Mouse (Mus musculus): ENCODE measurements around the gene Zbed4. TPM values are rescaled to one million over a fixed set of nuclear protein-coding genes. Genes with fewer than 3 reads are reported as not detected.
"Not testable (repeated sequence)": the region's sequence is repeated elsewhere in the genome, so short reads cannot be mapped to it uniquely, and the experiment has no call there.

Zbed4 gene
- polyA plus RNA-seq, 1 experiment from 2014 or later, result 13.4 TPM

- H3K36me3 ChIP-seq (ENCODE audit: control insufficient read depth, insufficient read depth, low read length), result no peaks in the 10 kb centered on the region
- H3K27me3 ChIP-seq (ENCODE audit: control insufficient read depth, insufficient read depth, low read length), result no peaks in the 10 kb centered on the region
- no peak overlapping the region for H3K9ac ChIP-seq (ENCODE audit: low read length)
- no peak overlapping the region for H3K4me3 ChIP-seq (ENCODE audit: control insufficient read depth in 1 of 2, insufficient read depth in 1 of 2, low read depth in 1 of 2, low read length in 2 of 2)
- no peak for ATAC-seq (ENCODE audit: insufficient number of reproducible peaks, insufficient read depth, low FRiP score, low read depth)
- no peaks in the 10 kb centered on the region for H3K9me3 ChIP-seq (ENCODE audit: control insufficient read depth, low read length)
- no peak overlapping the region for H3K27ac ChIP-seq (replicated peaks in 1 of 2; ENCODE audit: control insufficient read depth in 1 of 2, insufficient read depth in 1 of 2, low read depth in 2 of 2, low read length in 2 of 2)
- 80% methylated on average over 4 of the region's 4 CpGs for WGBS
- H3K4me2 ChIP-seq (ENCODE audit: low read length), result no peak overlapping the region
- no peaks in the 10 kb centered on the region for H3K4me1 ChIP-seq (ENCODE audit: control insufficient read depth in 2 of 2, insufficient read depth in 2 of 2, low read length in 2 of 2)
These were observed 40.8 kb downstream of the Zbed4 start for GRCm38 (mm10) chr15:88792140-88792850.

- 86% methylated on average over 4 of the region's 5 CpGs for WGBS
- H3K27ac ChIP-seq (replicated peaks in 1 of 2; ENCODE audit: control insufficient read depth in 1 of 2, insufficient read depth in 1 of 2, low read depth in 2 of 2, low read length in 2 of 2); H3K9ac ChIP-seq (ENCODE audit: low read length); H3K4me1 ChIP-seq (ENCODE audit: control insufficient read depth in 2 of 2, insufficient read depth in 2 of 2, low read length in 2 of 2); H3K9me3 ChIP-seq (ENCODE audit: control insufficient read depth, low read length); ATAC-seq (ENCODE audit: insufficient number of reproducible peaks, insufficient read depth, low FRiP score, low read depth); H3K36me3 ChIP-seq (ENCODE audit: control insufficient read depth, insufficient read depth, low read length); H3K4me3 ChIP-seq (ENCODE audit: control insufficient read depth in 1 of 2, insufficient read depth in 1 of 2, low read depth in 1 of 2, low read length in 2 of 2); H3K27me3 ChIP-seq (ENCODE audit: control insufficient read depth, insufficient read depth, low read length); H3K4me2 ChIP-seq (ENCODE audit: low read length): not testable (repeated sequence)
These were observed 43.3 kb downstream of the Zbed4 start for GRCm38 (mm10) chr15:88794729-88795128.

GRCm38 (mm10) chr15:88799950-88800371 lies 48.5 kb downstream of the Zbed4 start:
- Histone ChIP-seq H3K36me3 (ENCODE audit: control insufficient read depth, insufficient read depth, low read length) (peaks cover 18% of the 10 kb centered on the region), H3K9me3 (ENCODE audit: control insufficient read depth, low read length) (no peaks in the 10 kb centered on the region), H3K27me3 (ENCODE audit: control insufficient read depth, insufficient read depth, low read length) (no peaks in the 10 kb centered on the region), H3K4me1 (ENCODE audit: control insufficient read depth in 2 of 2, insufficient read depth in 2 of 2, low read length in 2 of 2) (no peaks in the 10 kb centered on the region), H3K27ac (replicated peaks in 1 of 2; ENCODE audit: control insufficient read depth in 1 of 2, insufficient read depth in 1 of 2, low read depth in 2 of 2, low read length in 2 of 2) (no peak overlapping the region), H3K4me2 (ENCODE audit: low read length) (no peak overlapping the region), H3K9ac (ENCODE audit: low read length) (no peak overlapping the region), H3K4me3 (ENCODE audit: control insufficient read depth in 1 of 2, insufficient read depth in 1 of 2, low read depth in 1 of 2, low read length in 2 of 2) (no peak overlapping the region)
- ATAC-seq (ENCODE audit: insufficient number of reproducible peaks, insufficient read depth, low FRiP score, low read depth), result no peak
- 73% methylated on average over 11 of the region's 11 CpGs for WGBS

GRCm38 (mm10) chr15:88800921-88801354 lies 49.5 kb downstream of the Zbed4 start:
- Histone ChIP-seq H3K27ac (replicated peaks in 1 of 2; ENCODE audit: control insufficient read depth in 1 of 2, insufficient read depth in 1 of 2, low read depth in 2 of 2, low read length in 2 of 2) (no peak overlapping the region), H3K4me1 (ENCODE audit: control insufficient read depth in 2 of 2, insufficient read depth in 2 of 2, low read length in 2 of 2) (no peaks in the 10 kb centered on the region), H3K9ac (ENCODE audit: low read length) (no peak overlapping the region), H3K9me3 (ENCODE audit: control insufficient read depth, low read length) (no peaks in the 10 kb centered on the region), H3K36me3 (ENCODE audit: control insufficient read depth, insufficient read depth, low read length) (peaks cover 27% of the 10 kb centered on the region), H3K4me3 (ENCODE audit: control insufficient read depth in 1 of 2, insufficient read depth in 1 of 2, low read depth in 1 of 2, low read length in 2 of 2) (no peak overlapping the region), H3K4me2 (ENCODE audit: low read length) (no peak overlapping the region), H3K27me3 (ENCODE audit: control insufficient read depth, insufficient read depth, low read length) (no peaks in the 10 kb centered on the region)
- 76% methylated on average over 6 of the region's 6 CpGs for WGBS
- no peak for ATAC-seq (ENCODE audit: insufficient number of reproducible peaks, insufficient read depth, low FRiP score, low read depth)

GRCm38 (mm10) chr15:88801903-88802302 lies 50.4 kb downstream of the Zbed4 start:
- no peaks in the 10 kb centered on the region for H3K27me3 ChIP-seq (ENCODE audit: control insufficient read depth, insufficient read depth, low read length)
- no peak for ATAC-seq (ENCODE audit: insufficient number of reproducible peaks, insufficient read depth, low FRiP score, low read depth)
- 88% methylated on average over 3 of the region's 3 CpGs for WGBS
- H3K36me3 ChIP-seq (ENCODE audit: control insufficient read depth, insufficient read depth, low read length), result peaks cover 35% of the 10 kb centered on the region
- H3K4me3 ChIP-seq (ENCODE audit: control insufficient read depth in 1 of 2, insufficient read depth in 1 of 2, low read depth in 1 of 2, low read length in 2 of 2), result no peak overlapping the region
- H3K27ac ChIP-seq (replicated peaks in 1 of 2; ENCODE audit: control insufficient read depth in 1 of 2, insufficient read depth in 1 of 2, low read depth in 2 of 2, low read length in 2 of 2), result no peak overlapping the region
- no peaks in the 10 kb centered on the region for H3K9me3 ChIP-seq (ENCODE audit: control insufficient read depth, low read length)
- no peak overlapping the region for H3K4me2 ChIP-seq (ENCODE audit: low read length)
- H3K4me1 ChIP-seq (ENCODE audit: control insufficient read depth in 2 of 2, insufficient read depth in 2 of 2, low read length in 2 of 2), result no peaks in the 10 kb centered on the region
- H3K9ac ChIP-seq (ENCODE audit: low read length), result no peak overlapping the region

GRCm38 (mm10) chr15:88802348-88802747 lies 50.9 kb downstream of the Zbed4 start:
- Histone ChIP-seq H3K4me3 (ENCODE audit: control insufficient read depth in 1 of 2, insufficient read depth in 1 of 2, low read depth in 1 of 2, low read length in 2 of 2) (no peak overlapping the region), H3K9me3 (ENCODE audit: control insufficient read depth, low read length) (no peaks in the 10 kb centered on the region), H3K9ac (ENCODE audit: low read length) (no peak overlapping the region), H3K4me2 (ENCODE audit: low read length) (no peak overlapping the region), H3K4me1 (ENCODE audit: control insufficient read depth in 2 of 2, insufficient read depth in 2 of 2, low read length in 2 of 2) (no peaks in the 10 kb centered on the region), H3K36me3 (ENCODE audit: control insufficient read depth, insufficient read depth, low read length) (peaks cover 35% of the 10 kb centered on the region), H3K27ac (replicated peaks in 1 of 2; ENCODE audit: control insufficient read depth in 1 of 2, insufficient read depth in 1 of 2, low read depth in 2 of 2, low read length in 2 of 2) (no peak overlapping the region), H3K27me3 (ENCODE audit: control insufficient read depth, insufficient read depth, low read length) (no peaks in the 10 kb centered on the region)
- ATAC-seq (ENCODE audit: insufficient number of reproducible peaks, insufficient read depth, low FRiP score, low read depth), result no peak
- 85% methylated on average over 6 of the region's 6 CpGs for WGBS

GRCm38 (mm10) chr15:88808121-88808520 lies 56.7 kb downstream of the Zbed4 start:
- no peaks in the 10 kb centered on the region for H3K27me3 ChIP-seq (ENCODE audit: control insufficient read depth, insufficient read depth, low read length)
- H3K27ac ChIP-seq (replicated peaks in 1 of 2; ENCODE audit: control insufficient read depth in 1 of 2, insufficient read depth in 1 of 2, low read depth in 2 of 2, low read length in 2 of 2), result no peak overlapping the region
- peaks cover 54% of the 10 kb centered on the region for H3K36me3 ChIP-seq (ENCODE audit: control insufficient read depth, insufficient read depth, low read length)
- H3K4me3 ChIP-seq (ENCODE audit: control insufficient read depth in 1 of 2, insufficient read depth in 1 of 2, low read depth in 1 of 2, low read length in 2 of 2), result no peak overlapping the region
- H3K9ac ChIP-seq (ENCODE audit: low read length), result no peak overlapping the region
- no peak for ATAC-seq (ENCODE audit: insufficient number of reproducible peaks, insufficient read depth, low FRiP score, low read depth)
- no peaks in the 10 kb centered on the region for H3K4me1 ChIP-seq (ENCODE audit: control insufficient read depth in 2 of 2, insufficient read depth in 2 of 2, low read length in 2 of 2)
- H3K9me3 ChIP-seq (ENCODE audit: control insufficient read depth, low read length), result no peaks in the 10 kb centered on the region
- H3K4me2 ChIP-seq (ENCODE audit: low read length), result no peak overlapping the region
- 84% methylated on average over 8 of the region's 8 CpGs for WGBS

- peaks cover 54% of the 10 kb centered on the region for H3K36me3 ChIP-seq (ENCODE audit: control insufficient read depth, insufficient read depth, low read length)
- no peaks in the 10 kb centered on the region for H3K27me3 ChIP-seq (ENCODE audit: control insufficient read depth, insufficient read depth, low read length)
These were observed 58.9 kb downstream of the Zbed4 start for GRCm38 (mm10) chr15:88810369-88810768.

More at GRCm38 (mm10) chr15:88810369-88810768, 58.9 kb downstream of the Zbed4 start:
- H3K27ac ChIP-seq (replicated peaks in 1 of 2; ENCODE audit: control insufficient read depth in 1 of 2, insufficient read depth in 1 of 2, low read depth in 2 of 2, low read length in 2 of 2), result no peak overlapping the region
- H3K9ac ChIP-seq (ENCODE audit: low read length), result no peak overlapping the region
- H3K4me1 ChIP-seq (ENCODE audit: control insufficient read depth in 2 of 2, insufficient read depth in 2 of 2, low read length in 2 of 2), result no peaks in the 10 kb centered on the region
- 89% methylated on average over 2 of the region's 2 CpGs for WGBS
- no peaks in the 10 kb centered on the region for H3K9me3 ChIP-seq (ENCODE audit: control insufficient read depth, low read length)
- H3K4me2 ChIP-seq (ENCODE audit: low read length), result no peak overlapping the region
- no peak for ATAC-seq (ENCODE audit: insufficient number of reproducible peaks, insufficient read depth, low FRiP score, low read depth)
- H3K4me3 ChIP-seq (ENCODE audit: control insufficient read depth in 1 of 2, insufficient read depth in 1 of 2, low read depth in 1 of 2, low read length in 2 of 2), result no peak overlapping the region
